Mouse (Mus musculus): ENCODE data around the gene Mpl. TPM values are rescaled to one million over a fixed set of nuclear protein-coding genes. Genes with fewer than 3 reads are reported as not detected.

Gene Mpl
- total RNA-seq, 2 experiments from 2014 or later = not detected

DNA sequence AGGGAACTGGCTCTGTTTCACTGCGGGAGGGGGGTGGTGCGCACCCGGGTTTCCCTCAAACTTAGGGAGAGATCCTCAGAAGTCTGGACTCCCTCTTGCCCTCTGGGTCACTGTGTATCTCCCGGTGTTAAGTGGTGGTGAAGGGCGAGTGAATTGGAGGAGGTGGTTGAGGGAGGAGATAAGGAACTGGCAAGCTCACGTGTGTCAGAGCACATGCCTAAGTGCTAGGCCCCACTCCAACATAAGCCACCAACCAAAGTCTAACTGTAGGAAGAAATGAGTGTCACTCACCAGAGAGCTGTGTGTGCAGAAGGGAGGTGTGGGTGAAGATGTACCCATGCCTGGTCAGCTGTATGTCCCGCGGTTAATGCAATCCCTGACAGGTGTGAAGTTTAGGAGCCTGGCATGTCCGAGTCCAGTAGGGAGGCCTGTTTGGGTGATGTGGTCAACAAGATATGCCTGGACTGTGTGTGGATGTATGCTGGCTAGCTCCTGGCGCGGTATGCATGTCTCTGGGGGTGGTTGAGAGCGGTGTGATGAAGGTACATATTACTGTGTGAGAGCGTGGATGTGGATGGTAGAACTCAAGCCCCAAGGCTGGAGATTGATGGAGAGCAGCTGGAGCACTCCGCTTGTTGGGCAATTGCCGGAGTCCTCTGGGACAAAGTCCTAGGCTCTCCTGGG, 28.6 kb downstream of the Mpl start:
- intact Hi-C loops (cut with DNase I; ENCODE audit: low total_unique reads) = no loop called here
- DNase-seq = no peak

DNA sequence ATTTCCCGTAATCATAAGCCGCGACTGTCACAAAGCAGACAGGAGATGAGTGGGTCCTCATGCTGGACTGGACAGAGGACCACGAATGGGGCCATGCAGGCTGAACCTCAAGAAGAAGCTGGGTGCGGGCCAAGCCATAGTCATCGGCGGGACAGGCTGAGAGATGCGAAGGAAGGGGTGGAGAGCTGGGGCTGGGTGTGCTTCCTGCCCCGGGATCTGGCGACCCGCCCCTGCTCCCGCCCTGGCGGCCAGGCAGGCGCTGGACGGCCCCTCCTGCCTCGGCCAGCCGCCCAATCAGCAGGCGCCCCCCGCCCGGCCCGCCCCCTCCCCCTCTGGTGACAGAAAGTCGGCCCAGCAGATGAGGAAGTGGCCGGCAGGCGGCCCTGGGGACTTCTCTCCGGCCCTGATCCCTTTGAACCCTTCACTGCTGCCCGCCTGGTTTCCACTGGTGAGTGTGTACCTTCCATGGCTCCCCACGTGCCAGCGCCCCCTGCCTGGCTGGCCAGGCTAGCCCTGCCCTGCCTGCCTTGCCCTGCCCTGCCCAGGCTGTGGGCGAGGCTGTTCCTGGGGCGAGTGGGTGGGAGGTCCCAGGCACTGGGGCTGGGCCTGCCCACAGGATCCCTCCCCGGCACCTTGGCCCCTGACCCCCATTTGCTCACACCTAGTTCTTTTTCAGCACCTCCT, 29.4 kb downstream of the Mpl start, which contains the start of gene Elovl1:
TSS of gene Elovl1 (plus strand) at position 326 of the 684 bp plus-strand sequence.
- intact Hi-C loops (cut with DNase I; ENCODE audit: low total_unique reads) = no loop called here
- DNase-seq = peak; percentile 94

DNA sequence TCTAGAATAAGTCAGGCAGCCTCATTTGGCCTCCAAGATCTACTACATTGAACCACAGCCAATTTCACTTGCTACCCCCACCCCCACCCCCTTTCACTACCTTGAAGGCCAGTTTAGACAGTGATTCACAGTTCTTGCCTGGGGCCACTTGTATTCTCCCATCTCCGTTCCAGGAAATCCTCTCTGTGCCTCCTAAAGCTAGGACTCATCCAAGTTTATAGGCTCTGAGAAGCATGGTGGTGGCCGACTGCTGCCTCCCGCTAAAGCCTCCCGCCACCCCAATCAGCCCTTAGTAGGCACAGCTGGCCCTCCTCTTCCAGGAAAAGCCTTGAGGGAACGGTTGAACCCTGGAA, 29.9 kb downstream of the Mpl start:
- no peak for DNase-seq
- intact Hi-C loops (cut with DNase I; ENCODE audit: low total_unique reads) = no loop called here

DNA sequence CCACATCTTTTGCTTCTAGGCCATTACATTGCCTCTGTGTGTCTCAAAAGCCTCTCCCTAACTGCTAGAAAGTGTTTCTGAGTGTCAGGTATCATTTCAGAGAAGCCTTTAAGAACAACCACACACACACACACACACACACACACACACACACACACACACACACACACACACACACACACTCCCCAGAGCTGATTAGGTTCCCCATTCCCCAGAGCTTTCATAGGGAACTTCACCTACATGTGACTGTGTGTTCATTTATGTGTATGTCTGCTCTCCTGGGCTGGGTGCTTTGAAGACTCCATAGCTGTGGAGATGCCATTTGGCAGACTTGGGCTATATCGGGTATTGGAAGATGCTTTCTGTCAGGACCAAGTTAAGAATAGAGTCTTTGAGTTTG, 31.9 kb downstream of the Mpl start:
- intact Hi-C loops (cut with DNase I; ENCODE audit: low total_unique reads) = no loop called here

DNA sequence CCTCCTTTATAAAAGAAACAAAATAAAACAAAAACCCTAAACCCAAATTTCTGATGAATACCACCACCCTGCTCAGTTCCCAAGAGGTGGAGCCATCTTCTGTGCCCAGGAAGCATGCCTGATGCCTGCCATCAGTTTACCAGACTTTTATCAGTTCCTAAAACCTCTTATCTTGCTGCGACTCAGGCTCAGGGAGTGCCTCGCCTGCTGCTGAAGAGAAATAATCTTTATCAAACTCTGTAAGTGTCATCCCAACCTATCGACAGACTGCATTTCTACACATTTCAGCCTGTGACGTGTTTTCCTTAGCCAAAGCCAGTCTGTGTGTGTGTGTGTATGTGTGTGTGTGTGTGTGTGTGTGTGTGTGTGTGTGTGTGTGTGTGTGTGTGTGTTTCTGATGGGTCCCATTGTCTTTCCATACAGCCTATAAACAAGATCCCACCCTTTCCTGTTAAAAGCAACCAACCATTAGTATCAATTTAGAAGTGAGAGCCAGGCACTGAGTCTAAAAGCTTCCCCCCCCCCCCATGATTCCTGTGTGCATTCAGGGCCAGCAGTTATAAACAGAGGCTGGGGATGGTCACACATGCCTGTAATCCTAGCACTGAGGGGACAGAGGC, 32.7 kb downstream of the Mpl start:
- intact Hi-C loops (cut with DNase I; ENCODE audit: low total_unique reads) = no loop called here
- DNase-seq = no peak

More for the DNA sequence above, 31.9 kb downstream of the Mpl start:
- no peak for DNase-seq

DNA sequence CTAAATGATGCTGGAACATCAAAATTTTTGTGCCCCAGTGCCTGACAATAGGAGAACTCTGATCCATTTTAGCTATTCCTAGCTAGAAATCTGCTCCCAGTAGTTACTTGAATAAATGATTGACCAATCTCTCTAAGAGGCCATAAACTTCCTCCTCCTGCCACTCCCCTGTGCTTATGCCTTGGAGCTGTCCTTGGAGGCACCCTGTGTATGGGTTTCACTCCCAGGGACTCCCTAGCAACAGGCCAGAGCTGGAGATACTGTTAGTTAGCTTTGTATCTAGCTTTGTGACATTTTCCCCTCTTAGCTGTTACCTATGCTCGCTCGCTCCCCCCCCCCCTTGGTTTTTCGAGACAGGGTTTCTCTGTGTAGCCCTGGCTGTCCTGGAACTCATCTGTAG, 35.9 kb downstream of the Mpl start:
- intact Hi-C loops (cut with DNase I; ENCODE audit: low total_unique reads) = no loop called here

DNA sequence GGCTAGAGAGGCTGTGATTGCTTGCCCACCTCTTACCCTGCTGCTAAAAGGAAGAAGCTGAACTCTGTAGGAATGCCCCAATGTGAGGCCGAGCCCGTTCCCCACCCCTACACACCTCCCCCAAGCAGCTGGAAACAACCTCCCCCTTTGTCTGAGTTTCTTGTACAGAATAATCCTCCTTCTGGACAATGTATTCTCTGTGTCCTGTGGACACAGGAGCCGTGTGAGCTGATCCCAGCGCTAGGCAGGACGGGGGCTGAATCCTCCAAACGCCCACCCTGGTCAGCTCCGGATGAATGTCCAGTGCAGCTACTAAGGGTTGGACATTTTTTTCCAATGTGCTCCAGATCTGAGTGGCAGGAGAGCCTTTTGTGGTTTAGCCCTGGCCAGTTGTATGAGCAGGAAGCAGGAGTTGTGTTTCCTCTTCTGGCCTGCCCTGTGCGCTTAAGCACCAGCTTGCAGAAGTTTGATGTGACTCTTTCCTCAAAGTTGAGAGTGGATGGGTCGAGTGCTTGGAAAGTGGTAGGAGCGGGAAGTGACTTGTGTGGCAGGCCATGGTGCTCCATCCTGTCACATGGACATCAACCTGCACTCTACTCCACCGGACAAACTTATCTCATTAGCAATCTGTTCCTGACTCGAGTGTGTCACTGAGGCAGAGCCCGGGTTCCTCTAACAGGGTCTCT, 40.1 kb downstream of the Mpl start:
- intact Hi-C loops (cut with DNase I; ENCODE audit: low total_unique reads) = no loop called here
- DNase-seq = no peak

More for the DNA sequence above, 35.9 kb downstream of the Mpl start:
- no peak for DNase-seq

DNA sequence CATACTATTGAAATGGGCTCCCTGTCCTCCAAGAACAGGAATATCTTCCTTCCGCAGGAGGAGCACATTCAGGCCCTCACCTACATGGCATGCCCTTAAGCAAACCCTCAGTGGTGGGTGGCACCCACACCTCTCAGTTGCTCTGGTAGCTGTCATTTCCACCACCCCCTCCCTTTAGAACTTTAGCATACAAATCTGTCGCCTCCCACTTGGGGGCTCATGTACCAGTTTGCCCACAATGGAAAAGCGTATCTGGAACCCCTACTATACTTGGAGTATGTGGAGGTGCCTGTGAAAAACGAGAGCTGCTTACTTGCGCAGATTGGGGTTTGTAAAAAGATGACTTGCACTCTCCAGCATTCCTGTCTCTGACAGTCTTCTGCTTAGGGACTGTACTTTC, 41.0 kb downstream of the Mpl start:
- no peak for DNase-seq
- intact Hi-C loops (cut with DNase I; ENCODE audit: low total_unique reads) = no loop called here

DNA sequence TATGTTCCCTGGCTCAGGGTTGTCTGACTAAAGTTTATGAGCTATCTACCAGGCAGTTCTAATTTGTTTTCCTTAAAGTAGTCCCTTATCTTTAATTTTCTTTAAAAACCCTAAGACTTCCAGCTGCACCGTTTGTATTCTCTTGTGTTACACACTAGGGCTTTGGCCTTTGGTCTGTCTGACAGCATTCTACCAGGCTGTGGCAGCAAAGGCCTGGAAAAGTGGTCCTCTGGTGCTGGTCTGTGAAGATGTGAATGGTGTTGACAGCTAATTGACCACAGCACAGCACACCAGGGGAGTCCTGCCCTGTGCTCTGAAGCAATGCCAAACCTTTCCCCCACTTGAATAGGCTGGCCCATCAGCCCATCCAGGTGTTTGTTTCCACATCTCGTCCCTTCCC, 41.5 kb downstream of the Mpl start:
- intact Hi-C loops (cut with DNase I; ENCODE audit: low total_unique reads) = no loop called here
- DNase-seq = no peak

DNA sequence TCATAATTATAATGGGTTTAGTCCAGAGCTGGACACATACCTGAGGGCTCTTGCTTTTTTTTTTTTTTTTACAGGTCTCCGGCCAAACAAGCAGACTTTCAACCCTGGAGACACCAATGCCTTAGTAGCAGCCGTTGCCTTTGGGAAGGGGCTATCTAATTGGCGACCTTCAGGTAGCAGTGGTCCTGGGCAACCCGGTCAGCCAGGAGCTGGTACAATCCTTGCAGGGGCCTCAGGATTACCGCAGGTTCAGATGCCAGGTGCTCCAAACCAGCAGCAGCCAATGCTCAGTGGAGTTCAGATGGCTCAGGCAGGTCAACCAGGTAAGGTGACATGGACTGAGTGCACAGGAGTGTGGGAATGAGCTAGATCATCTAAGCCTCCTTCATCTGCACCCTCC, 43.8 kb downstream of the Mpl start:
- no peak for DNase-seq
- intact Hi-C loops (cut with DNase I; ENCODE audit: low total_unique reads) = loop anchor here (5.0 kb wide), 1 partner anchor 159 kb away; no protein-coding TSS in a partner anchor

DNA sequence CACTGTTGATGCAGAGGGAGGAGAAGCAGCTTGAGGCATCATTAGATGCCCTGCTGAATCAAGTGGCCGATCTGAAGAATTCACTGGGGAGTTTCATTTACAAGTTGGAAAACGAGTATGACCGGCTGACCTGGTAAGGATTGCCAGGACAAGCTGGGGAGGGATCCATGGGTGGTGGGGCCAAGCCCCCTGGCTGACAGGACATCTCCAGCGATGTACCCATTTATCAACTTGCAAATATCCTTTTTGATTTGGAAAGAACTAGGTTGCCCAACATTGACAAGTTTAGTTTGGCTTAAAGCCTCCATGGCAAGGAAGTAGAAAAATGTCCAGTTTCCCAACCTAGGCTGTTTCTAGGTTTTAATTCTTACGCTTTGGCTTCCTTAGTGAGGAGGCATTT, 46.4 kb downstream of the Mpl start:
- DNase-seq = no peak
- intact Hi-C loops (cut with DNase I; ENCODE audit: low total_unique reads) = loop anchor here (5.0 kb wide), 1 partner anchor 161 kb away; no protein-coding TSS in a partner anchor

DNA sequence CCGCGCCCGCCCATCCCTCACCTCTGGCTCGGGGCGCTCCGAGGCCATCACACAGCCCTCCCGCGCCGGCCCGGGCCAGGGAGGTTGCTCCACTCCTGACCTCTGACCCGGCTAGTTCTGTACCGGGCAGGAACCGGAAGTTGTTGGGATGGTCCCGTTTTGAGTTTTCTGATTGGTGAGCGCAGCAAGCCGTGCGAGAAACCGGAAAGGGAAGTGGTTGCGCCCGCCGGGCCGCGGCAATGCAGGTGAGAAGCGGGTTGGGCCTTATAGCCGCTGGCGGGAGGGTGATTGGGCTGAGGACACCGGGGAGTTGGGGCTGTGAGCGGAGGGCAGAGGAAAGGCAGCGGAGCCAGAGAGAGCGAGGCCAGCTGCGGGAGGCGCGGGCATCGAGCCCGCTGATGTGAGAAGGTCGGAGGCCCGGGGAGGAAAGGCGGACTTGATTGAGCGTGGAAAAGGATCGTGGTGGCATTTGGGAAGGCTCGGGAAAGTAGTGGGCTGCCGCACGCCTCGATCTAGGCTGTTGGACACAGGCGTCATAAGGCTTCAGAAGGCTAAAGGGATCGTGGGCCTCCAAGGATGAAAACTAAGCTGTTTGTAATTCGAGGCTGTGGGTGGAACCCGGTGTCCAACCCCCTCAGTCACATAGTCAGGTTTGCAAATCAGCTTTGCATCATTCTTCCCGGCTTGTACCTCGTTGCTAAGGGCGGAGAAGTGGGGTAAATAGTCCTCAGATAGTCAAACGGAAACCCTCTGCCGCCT, 48.0 kb downstream of the Mpl start, which contains the start of the genes Szt2 and Med8:
TSS of gene Szt2 (minus strand) at position 132 of the 759 bp plus-strand sequence.
TSS of gene Med8 (plus strand) at position 196 of the 759 bp plus-strand sequence.
- peak; percentile 88 for DNase-seq
- intact Hi-C loops (cut with DNase I; ENCODE audit: low total_unique reads) = no loop called here

DNA sequence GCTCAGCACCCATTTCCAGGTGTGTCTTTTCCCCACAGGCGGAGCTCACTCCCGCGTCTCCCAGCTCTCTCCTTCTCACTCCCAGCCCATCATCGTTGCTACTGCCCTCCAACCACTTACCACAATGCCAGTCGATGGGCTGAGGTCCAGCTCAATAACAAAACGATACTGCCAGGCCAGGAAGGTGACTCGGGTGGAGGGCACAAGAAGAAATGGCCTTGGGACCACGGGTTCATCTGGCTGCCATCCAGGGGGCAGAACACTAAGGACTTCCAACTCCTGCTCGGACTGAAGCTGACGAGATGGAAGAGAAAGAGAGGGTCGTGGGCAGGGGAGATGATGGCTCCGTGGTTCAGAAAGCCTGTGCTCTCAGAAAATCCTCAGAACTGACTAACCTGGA, 54.6 kb downstream of the Mpl start:
- intact Hi-C loops (cut with DNase I; ENCODE audit: low total_unique reads) = no loop called here
- DNase-seq = no peak

DNA sequence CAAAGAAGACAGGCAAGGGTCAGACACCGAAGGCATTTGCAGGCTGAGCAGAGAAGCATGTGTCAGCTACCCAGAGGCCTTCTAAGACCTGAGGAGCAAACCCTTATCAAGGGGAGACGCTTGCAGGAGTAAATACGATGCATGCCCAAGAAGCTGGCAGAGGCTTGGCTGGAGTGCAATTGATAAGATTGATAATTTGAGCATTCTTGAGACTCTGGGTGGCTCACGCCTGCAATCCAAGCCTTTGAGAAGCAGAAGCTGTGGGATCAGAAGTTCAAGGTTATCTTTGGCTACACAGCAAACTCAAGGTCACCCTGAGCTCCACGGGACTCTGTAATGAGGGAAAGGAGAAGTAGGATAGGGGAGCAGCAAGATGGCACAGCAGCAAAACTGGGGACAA, 55.4 kb downstream of the Mpl start:
- no peak for DNase-seq

DNA sequence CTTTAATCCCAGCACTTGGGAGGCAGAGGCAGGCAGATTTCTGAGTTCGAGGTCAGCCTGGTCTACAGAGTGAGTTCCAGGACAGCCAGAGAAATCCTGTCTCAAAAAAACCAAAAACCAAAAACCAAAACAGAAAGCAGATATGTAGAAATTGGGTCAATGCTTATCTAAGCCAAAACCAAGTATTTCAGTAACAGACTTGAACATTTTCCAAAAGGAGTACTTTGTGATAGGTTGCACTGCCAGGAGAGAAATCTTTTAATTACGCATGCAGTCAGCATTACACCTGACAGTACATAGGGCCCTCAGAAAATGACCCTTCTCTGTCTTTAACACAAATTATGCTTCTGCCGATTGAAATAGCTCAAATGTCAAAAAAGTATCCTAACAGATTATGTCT, 55.9 kb downstream of the Mpl start:
- intact Hi-C loops (cut with DNase I; ENCODE audit: low total_unique reads) = no loop called here
- no peak for DNase-seq

More for the DNA sequence above, 55.4 kb downstream of the Mpl start:
- intact Hi-C loops (cut with DNase I; ENCODE audit: low total_unique reads) = no loop called here

DNA sequence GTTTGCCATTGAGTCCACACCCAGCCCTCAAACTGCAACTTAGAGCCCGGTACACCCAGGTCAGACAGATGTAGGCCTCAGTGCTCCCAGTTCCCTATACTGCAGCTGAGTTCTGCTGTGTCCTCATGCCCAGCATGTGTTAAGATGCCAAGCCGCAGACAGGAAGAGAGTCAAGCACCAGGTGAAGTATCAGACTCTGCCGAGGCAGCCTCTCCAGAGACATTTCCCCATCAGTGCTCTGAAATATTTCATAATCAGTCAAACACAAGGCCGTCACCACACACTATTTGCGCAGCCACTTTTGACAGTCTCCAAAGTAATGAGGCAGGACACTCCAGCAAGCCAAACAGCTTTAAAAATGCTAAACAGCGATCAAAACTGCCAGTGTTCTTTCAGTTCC, 58.9 kb downstream of the Mpl start:
- no peak for DNase-seq
- intact Hi-C loops (cut with DNase I; ENCODE audit: low total_unique reads) = no loop called here

DNA sequence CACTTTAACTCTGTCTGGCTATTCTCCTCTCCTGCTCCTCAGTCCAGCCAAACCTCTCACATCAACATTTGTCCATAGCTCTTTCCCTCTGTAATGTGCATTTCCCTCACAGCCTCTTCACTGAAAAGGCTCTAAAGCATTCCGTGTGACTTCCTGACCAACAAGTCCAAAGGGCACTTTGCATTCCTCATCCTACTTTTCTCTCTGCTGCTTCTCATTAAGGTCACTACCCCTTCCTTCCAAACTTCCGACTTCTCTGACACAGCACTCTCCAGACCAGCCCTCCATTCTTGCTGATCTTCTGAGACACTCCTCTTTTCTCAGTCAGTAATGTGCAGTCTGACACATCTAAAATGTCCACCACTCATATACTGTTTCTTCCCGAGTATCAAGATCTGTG, 60.9 kb downstream of the Mpl start:
- intact Hi-C loops (cut with DNase I; ENCODE audit: low total_unique reads) = no loop called here
- DNase-seq = no peak

DNA sequence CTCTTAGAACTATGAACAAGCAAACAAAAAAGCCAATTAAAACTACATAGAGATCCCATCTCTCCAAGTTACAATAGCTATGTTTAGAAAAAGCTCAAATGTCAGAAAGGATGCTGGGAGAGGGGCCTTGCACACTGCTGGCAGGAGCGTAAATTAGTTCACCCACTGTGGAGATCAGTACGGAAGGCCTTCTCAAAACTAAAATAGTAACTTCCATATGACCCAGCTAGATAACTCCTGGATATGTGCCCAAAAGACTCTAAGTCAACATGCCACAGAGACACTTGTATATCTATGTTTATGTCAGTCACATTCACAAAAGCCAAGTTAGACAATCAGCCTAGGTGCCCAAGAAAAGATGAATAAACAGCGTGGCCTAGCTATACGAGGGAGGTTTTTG, 62.0 kb downstream of the Mpl start:
- intact Hi-C loops (cut with DNase I; ENCODE audit: low total_unique reads) = no loop called here
- DNase-seq = no peak

DNA sequence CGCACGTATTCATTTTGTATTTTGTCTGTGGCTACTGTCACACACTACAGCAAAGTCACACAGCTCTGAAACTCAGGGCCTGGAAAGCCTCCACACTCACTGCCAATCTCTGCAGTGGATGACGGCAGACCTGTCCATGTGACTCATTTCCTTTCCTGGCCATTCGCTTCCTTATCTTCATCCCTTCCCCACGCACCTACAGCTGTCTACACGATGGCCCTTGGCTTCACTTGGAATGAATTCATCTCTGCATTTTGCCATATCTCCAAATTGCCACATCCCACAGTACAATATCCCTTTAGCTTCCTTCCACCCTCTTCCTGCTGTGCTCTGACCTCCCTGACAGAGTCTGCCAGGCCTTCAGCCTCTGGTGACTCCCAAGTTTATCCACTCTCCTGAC, 62.8 kb downstream of the Mpl start:
- intact Hi-C loops (cut with DNase I; ENCODE audit: low total_unique reads) = no loop called here
- no peak for DNase-seq
